Mouse (Mus musculus) megakaryocyte-erythroid progenitor cell, adult 5-6 weeks (primary cell): ENCODE results near the gene Ostm1. TPM values are rescaled to one million over a fixed set of nuclear protein-coding genes. Genes with fewer than 3 reads are reported as not detected.

ENCODE experiments used
- ATAC-seq: replicated peaks from 2 replicates; pipeline ENCODE4 v1.8.0; 2016; ENCODE audit warnings: mild to moderate bottlenecking, inconsistent platforms; ENCODE audit not compliant: severe bottlenecking, poor library complexity, low FRiP score, low TSS enrichment
- total RNA-seq, 2 experiments: library from RNA; stranded (forward) in 1 of 2; stranded (reverse) in 1 of 2; fragments of 200-1000, 215-1000 nt in 1 of 2; fragments of >200 nt in 1 of 2; fragmentation: Nextera tagmentation in 1 of 2; gene quantifications; 2 replicates each; pipeline ENCODE4 v1.2.3; 2014 to 2017

Gene Ostm1
- total RNA-seq, 2 experiments from 2014 or later: 20.9 to 48.7 TPM

- no peak for ATAC-seq
Observed at GRCm38 (mm10) chr10:42661916-42662315, 78.3 kb downstream of the Ostm1 start.

- no peak for ATAC-seq
Observed at GRCm38 (mm10) chr10:42669970-42670369, 86.3 kb downstream of the Ostm1 start.

GRCm38 (mm10) chr10:42672798-42673197, 89.2 kb downstream of the Ostm1 start:
- no peak for ATAC-seq

- ATAC-seq: no peak
Observed at GRCm38 (mm10) chr10:42675571-42675970, 91.9 kb downstream of the Ostm1 start.

GRCm38 (mm10) chr10:42678331-42678730, 94.7 kb downstream of the Ostm1 start:
- ATAC-seq: peak; percentile 7; the same call in 1 of the 2 replicates

GRCm38 (mm10) chr10:42678755-42679364, 95.2 kb downstream of the Ostm1 start:
- ATAC-seq: peak; percentile 95

- ATAC-seq: no peak
Observed at GRCm38 (mm10) chr10:42679586-42679985, 96.0 kb downstream of the Ostm1 start.

GRCm38 (mm10) chr10:42680582-42681001, 97.0 kb downstream of the Ostm1 start:
- ATAC-seq: peak; percentile 51

- no peak for ATAC-seq
Observed at GRCm38 (mm10) chr10:42682421-42682820, 98.8 kb downstream of the Ostm1 start.

- ATAC-seq: peak; percentile 78
Observed at GRCm38 (mm10) chr10:42687873-42688272, 104.3 kb downstream of the Ostm1 start.

- ATAC-seq: no peak
Observed at GRCm38 (mm10) chr10:42689694-42690093, 106.1 kb downstream of the Ostm1 start.

- ATAC-seq: no peak
Observed at GRCm38 (mm10) chr10:42690233-42691028, 106.8 kb downstream of the Ostm1 start.

GRCm38 (mm10) chr10:42691051-42691450, 107.4 kb downstream of the Ostm1 start:
- no peak for ATAC-seq

GRCm38 (mm10) chr10:42692095-42692494, 108.5 kb downstream of the Ostm1 start:
- no peak for ATAC-seq

- ATAC-seq: no peak
Observed at GRCm38 (mm10) chr10:42692794-42693193, 109.2 kb downstream of the Ostm1 start.

GRCm38 (mm10) chr10:42693482-42693881, 109.9 kb downstream of the Ostm1 start:
- 0 out of 2 replicates have a peak, but pooled peaks have one; percentile 43 for ATAC-seq

- ATAC-seq: no peak
Observed at GRCm38 (mm10) chr10:42696361-42696760, 112.7 kb downstream of the Ostm1 start.

- ATAC-seq: peak; percentile 87
Observed at GRCm38 (mm10) chr10:42697007-42697406, 113.4 kb downstream of the Ostm1 start.

- ATAC-seq: no peak
Observed at GRCm38 (mm10) chr10:42698375-42698774, 114.8 kb downstream of the Ostm1 start.

- ATAC-seq: no peak
Observed at GRCm38 (mm10) chr10:42698994-42699393, 115.4 kb downstream of the Ostm1 start.

GRCm38 (mm10) chr10:42702111-42702510, 118.5 kb downstream of the Ostm1 start:
- ATAC-seq: no peak
